Mouse (Mus musculus) forebrain, embryonic 11.5 days (tissue): ENCODE results near the gene Synm. TPM values are rescaled to one million over a fixed set of nuclear protein-coding genes. Genes with fewer than 3 reads are reported as not detected.
A peak's percentile ranks its signal among the peaks of the same experiment; 100 is the strongest.

Source experiments
- ATAC-seq: fragments of 200-750 bp; cut with Nextera tagmentation; replicated peaks from 2 replicates; pipeline ENCODE4 v1.8.0; 2017; ENCODE audit warnings: moderate TSS enrichment; ENCODE audit not compliant: low FRiP score
- DNase-seq: peaks from one replicate; pipeline ENCODE4 v3.0.0-alpha.2; 2017; ENCODE audit warnings: low spot score
- H3K27ac ChIP-seq: fragments of 300-500 bp; sonication (generic); 2 replicates; pipeline ENCODE4 v1.5.1; 2014; ENCODE audit warnings: low read depth, low read length
- H3K27me3 ChIP-seq: fragments of 300-500 bp; sonication (generic); 2 replicates; pipeline ENCODE4 v1.6.1; 2014; ENCODE audit warnings: mild to moderate bottlenecking, low read length, mixed read lengths; ENCODE audit not compliant: control insufficient read depth, insufficient read depth
- H3K36me3 ChIP-seq: fragments of 300-500 bp; sonication (generic); 2 replicates; pipeline ENCODE4 v1.6.1; 2014; ENCODE audit warnings: mild to moderate bottlenecking, low read length, moderate library complexity, mixed read lengths; ENCODE audit not compliant: control insufficient read depth, insufficient read depth
- H3K4me1 ChIP-seq: fragments of 300-500 bp; sonication (generic); replicated peaks from 2 replicates; pipeline ENCODE4 v1.6.1; 2014; ENCODE audit warnings: low read length, mixed read lengths; ENCODE audit not compliant: control insufficient read depth, insufficient read depth
- H3K4me2 ChIP-seq: fragments of 300-500 bp; sonication (generic); 2 replicates; pipeline ENCODE4 v1.6.1; 2014; ENCODE audit warnings: low read depth, mild to moderate bottlenecking, low read length, moderate library complexity, mixed read lengths; ENCODE audit not compliant: severe bottlenecking
- H3K4me3 ChIP-seq: fragments of 300-500 bp; sonication (generic); 2 replicates; pipeline ENCODE4 v1.5.1; 2014; ENCODE audit warnings: low read depth, low read length
- H3K9ac ChIP-seq: fragments of 300-500 bp; sonication (generic); 2 replicates; pipeline ENCODE4 v1.6.1; 2014; ENCODE audit warnings: low read length
- H3K9me3 ChIP-seq: fragments of 300-500 bp; sonication (generic); 2 replicates; pipeline ENCODE4 v1.6.1; 2016; ENCODE audit warnings: low read length, mixed read lengths; ENCODE audit not compliant: control insufficient read depth
- WGBS: fragments of 180-500 bp; shearing (Covaris S2); extraction: QIAGEN DNeasy Blood & Tissue Kit; methylation state at CpG from one replicate; pipeline ENCODE4 v1.1.7; 2014; 5-methylcytosine and 5-hydroxymethylcytosine counted together
- microRNA-seq: library from miRNA; unstranded; fragments of <30 nt; microRNA quantifications from one replicate; pipeline ENCODE4, GENCODE M21; 2016; ENCODE audit not compliant: insufficient number of aligned reads
- polyA plus RNA-seq: library from polyadenylated mRNA; unstranded; fragments of >200 nt; fragmentation: Nextera tagmentation; extraction: Ambion mirVana; gene quantifications from 2 replicates; pipeline ENCODE4 v1.2.1, GENCODE M21; 2014

Synm gene
- polyA plus RNA-seq, 1 experiment from 2014 or later, result 1.3 TPM

- Histone ChIP-seq H3K9me3 (no peaks in the 10 kb centered on the region; the same call in 1 of the 2 replicates), H3K36me3 (peaks cover 5% of the 10 kb centered on the region; the same call in 1 of the 2 replicates), H3K4me2 (no peak overlapping the region), H3K9ac (no peak overlapping the region), H3K27ac (no peak overlapping the region), H3K4me3 (no peak overlapping the region), H3K27me3 (no peaks in the 10 kb centered on the region), H3K4me1 (no peaks in the 10 kb centered on the region)
- DNase-seq (no peak), ATAC-seq (no peak)
- 87% methylated on average over 7 of the region's 7 CpGs for WGBS
Measured at GRCm38 (mm10) chr7:67689793-67690192, 69.7 kb downstream of the Synm start.

GRCm38 (mm10) chr7:67688281-67688680 lies 71.3 kb downstream of the Synm start:
- Histone ChIP-seq H3K4me1 (no peaks in the 10 kb centered on the region), H3K36me3 (peaks cover 5% of the 10 kb centered on the region; the same call in 1 of the 2 replicates), H3K4me3 (no peak overlapping the region), H3K27ac (no peak overlapping the region), H3K27me3 (no peaks in the 10 kb centered on the region), H3K4me2 (no peak overlapping the region), H3K9ac (no peak overlapping the region), H3K9me3 (no peaks in the 10 kb centered on the region; the same call in 1 of the 2 replicates)
- ATAC-seq, result no peak
- 63% methylated on average over 3 of the region's 3 CpGs for WGBS
- DNase-seq, result no peak

- Histone ChIP-seq H3K4me1 (no peaks in the 10 kb centered on the region), H3K36me3 (peaks cover 5% of the 10 kb centered on the region; the same call in 1 of the 2 replicates), H3K9me3 (no peaks in the 10 kb centered on the region; the same call in 1 of the 2 replicates), H3K27ac (no peak overlapping the region), H3K27me3 (no peaks in the 10 kb centered on the region), H3K4me2 (no peak overlapping the region), H3K9ac (no peak overlapping the region), H3K4me3 (no peak overlapping the region)
- ATAC-seq (no peak), DNase-seq (no peak)
- WGBS, result 100% methylated on average over 3 of the region's 3 CpGs
Measured at GRCm38 (mm10) chr7:67686545-67686944, 73.0 kb downstream of the Synm start.

GRCm38 (mm10) chr7:67683006-67683405 lies 76.5 kb downstream of the Synm start:
- WGBS, result 88% methylated on average over 16 of the region's 16 CpGs
- peak; percentile 37 for DNase-seq

GRCm38 (mm10) chr7:67681078-67681477 lies 78.5 kb downstream of the Synm start:
- H3K4me2 ChIP-seq, result no peak overlapping the region
- H3K36me3 ChIP-seq, result peaks cover 5% of the 10 kb centered on the region; the same call in 1 of the 2 replicates
- H3K4me3 ChIP-seq, result no peak overlapping the region
- ATAC-seq, result no peak
- DNase-seq, result no peak
- H3K9me3 ChIP-seq, result no peaks in the 10 kb centered on the region; the same call in 1 of the 2 replicates
- H3K27me3 ChIP-seq, result no peaks in the 10 kb centered on the region
- no peak overlapping the region for H3K9ac ChIP-seq
- H3K4me1 ChIP-seq, result no peaks in the 10 kb centered on the region
- WGBS, result 87% methylated on average over 9 of the region's 9 CpGs
- H3K27ac ChIP-seq, result no peak overlapping the region

More at GRCm38 (mm10) chr7:67683006-67683405, 76.5 kb downstream of the Synm start:
- H3K4me2 ChIP-seq, result no peak overlapping the region
- H3K4me1 ChIP-seq, result no peaks in the 10 kb centered on the region
- no peaks in the 10 kb centered on the region; the same call in 1 of the 2 replicates for H3K9me3 ChIP-seq
- H3K9ac ChIP-seq, result no peak overlapping the region
- peaks cover 5% of the 10 kb centered on the region; the same call in 1 of the 2 replicates for H3K36me3 ChIP-seq
- no peak overlapping the region for H3K27ac ChIP-seq
- no peak overlapping the region for H3K4me3 ChIP-seq
- H3K27me3 ChIP-seq, result no peaks in the 10 kb centered on the region
- no peak for ATAC-seq

Small RNAs within 50 kb of the gene (microRNA-seq; reads per million reads assigned to microRNA genes)
- not detected for gene Gm23844

Other genes starting within 250 kb of the Synm start
- 25.2 and 26.5 TPM in 2 replicates for gene Lrrc28, start 114.5 kb downstream of the Synm start, polyA plus RNA-seq
- gene Ttc23, start 112.3 kb downstream of the Synm start, polyA plus RNA-seq, result 34.4 and 37.9 TPM in 2 replicates
- 17.7 and 18.3 TPM in 2 replicates for gene Igf1r, start 193.1 kb upstream of the Synm start, polyA plus RNA-seq